Mouse (Mus musculus) limb, embryonic 14.5 days (tissue): ENCODE results near the gene Olfr1275. TPM values are rescaled to one million over a fixed set of nuclear protein-coding genes. Genes with fewer than 3 reads are reported as not detected.

Experiments
- ATAC-seq: fragments of 200-750 bp; cut with Nextera tagmentation; 2 replicates; pipeline ENCODE4 v1.8.0; 2017; ENCODE audit warnings: low read depth, moderate number of reproducible peaks, moderate TSS enrichment; ENCODE audit not compliant: low FRiP score
- DNase-seq: peaks from one replicate; pipeline ENCODE4 v3.0.0-alpha.2; 2015; ENCODE audit warnings: low spot score
- H3K27ac ChIP-seq: fragments of 300-500 bp; sonication (generic); replicated peaks from 2 replicates; pipeline ENCODE4 v1.5.1; 2014; ENCODE audit warnings: low read depth, mild to moderate bottlenecking, low read length, moderate library complexity, mixed read lengths
- H3K27me3 ChIP-seq: fragments of 300-500 bp; sonication (generic); 2 replicates; pipeline ENCODE4 v1.6.1; 2014; ENCODE audit warnings: low read length, mixed read lengths; ENCODE audit not compliant: control insufficient read depth, insufficient read depth
- H3K36me3 ChIP-seq: fragments of 300-500 bp; sonication (generic); 2 replicates; pipeline ENCODE4 v1.6.1; 2014; ENCODE audit warnings: mild to moderate bottlenecking, low read length, moderate library complexity, mixed read lengths; ENCODE audit not compliant: control insufficient read depth, insufficient read depth
- H3K4me1 ChIP-seq: fragments of 300-500 bp; sonication (generic); 2 replicates; pipeline ENCODE4 v1.6.1; 2014; ENCODE audit warnings: antibody characterized with exemption, low read length, mixed read lengths; ENCODE audit not compliant: control insufficient read depth, insufficient read depth
- H3K4me2 ChIP-seq: fragments of 300-500 bp; sonication (generic); replicated peaks from 2 replicates; pipeline ENCODE4 v1.6.1; 2014; ENCODE audit warnings: low read depth, mild to moderate bottlenecking, low read length, moderate library complexity; ENCODE audit not compliant: severe bottlenecking
- H3K4me3 ChIP-seq: fragments of 300-500 bp; sonication (generic); replicated peaks from 2 replicates; pipeline ENCODE4 v1.5.1; 2014; ENCODE audit warnings: low read length
- H3K9ac ChIP-seq: fragments of 300-500 bp; sonication (generic); 2 replicates; pipeline ENCODE4 v1.6.1; 2014; ENCODE audit warnings: mild to moderate bottlenecking, low read depth, low read length, moderate library complexity; ENCODE audit not compliant: severe bottlenecking
- H3K9me3 ChIP-seq: fragments of 300-500 bp; sonication (generic); 2 replicates; pipeline ENCODE4 v1.6.1; 2016; ENCODE audit warnings: low read length; ENCODE audit not compliant: control insufficient read depth
- POLR2A ChIP-seq: fragments of 200-500 bp; IDR thresholded peaks from 2 replicates; pipeline ENCODE4 v1.8.0; 2012; ENCODE audit warnings: inconsistent platforms, mild to moderate bottlenecking, moderate library complexity, borderline replicate concordance; ENCODE audit not compliant: insufficient read depth, insufficient read length; ENCODE audit errors: extremely low read depth
- WGBS: fragments of 180-500 bp; shearing (Covaris S2); extraction: QIAGEN DNeasy Blood & Tissue Kit; methylation state at CpG from one replicate; pipeline ENCODE4 v1.1.7; 2014; 5-methylcytosine and 5-hydroxymethylcytosine counted together
- polyA plus RNA-seq, 2 experiments: library from polyadenylated mRNA; depleted of rRNA in 1 of 2; stranded (reverse) in 1 of 2; unstranded in 1 of 2; fragments of >200 nt; fragmentation: Nextera tagmentation in 1 of 2; extraction: Ambion mirVana in 1 of 2; gene quantifications; 2 replicates each; pipeline versions ENCODE4 v1.2.1 to v1.2.3; 2012 to 2014

Gene Olfr1275
- polyA plus RNA-seq (2012; rRNA removed) (not detected in 2 replicates), polyA plus RNA-seq (2014; fragmentation: Nextera tagmentation; extraction: Ambion mirVana) (not detected in 2 replicates)

DNA sequence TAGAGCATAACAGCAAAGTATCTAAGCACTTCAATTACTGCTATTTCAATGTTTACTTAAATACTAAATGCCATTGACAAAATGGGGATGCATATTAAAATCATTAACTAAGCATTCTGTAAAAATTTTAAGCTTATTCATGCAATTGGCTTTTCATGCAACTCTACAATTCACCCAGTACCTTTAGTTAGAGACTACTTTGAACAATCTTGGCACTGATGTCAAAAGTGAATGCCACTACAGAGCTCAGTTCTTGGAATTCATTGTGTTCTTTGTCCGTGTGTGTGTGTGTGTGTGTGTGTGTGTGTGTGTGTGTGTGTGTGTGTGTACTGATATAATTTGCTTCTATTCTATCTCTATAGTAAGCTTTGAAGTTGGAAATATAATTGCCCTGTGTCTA is at the start of gene Olfr1275:
TSS of gene Olfr1275 (minus strand) at position 101 of the 400 bp plus-strand sequence.
- H3K27me3 ChIP-seq, result no peaks in the 10 kb centered on the region
- H3K9ac ChIP-seq, result no peak within 1 kb of the TSS
- TF ChIP-seq POLR2A, result no peak
- ATAC-seq (no peak), DNase-seq (no peak)
- no peaks in the 10 kb centered on the region for H3K9me3 ChIP-seq
- no peaks in the 10 kb centered on the region for H3K36me3 ChIP-seq
- 80% methylated on average over 1 of the region's 1 CpGs for WGBS
- H3K4me2 ChIP-seq, result no peak within 1 kb of the TSS
- H3K27ac ChIP-seq, result no peak within 1 kb of the TSS
- H3K4me1 ChIP-seq, result no peaks in the 10 kb centered on the region
- no peak within 1 kb of the TSS for H3K4me3 ChIP-seq

DNA sequence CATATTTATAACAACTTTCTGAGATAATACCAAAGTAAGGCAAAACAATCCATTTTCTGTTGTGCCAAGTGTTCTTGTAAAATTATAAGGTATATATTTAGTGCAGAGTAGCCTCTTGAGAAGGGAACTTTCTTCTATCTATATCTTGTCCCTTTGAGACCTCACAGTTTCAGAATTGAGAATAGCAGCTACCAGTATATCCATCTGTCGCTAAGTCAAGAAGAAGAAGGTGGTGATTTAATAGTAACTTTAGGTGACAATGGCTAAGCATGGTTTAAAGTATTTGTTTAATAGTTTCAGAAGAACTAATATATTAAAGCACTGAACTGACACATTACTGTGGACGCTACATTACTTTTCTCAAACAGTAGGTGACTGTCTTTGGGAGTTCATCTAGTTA is 38.9 kb upstream of the Olfr1275 start, which contains the start of gene Olfr1277:
TSS of gene Olfr1277 (minus strand) at position 101 of the 400 bp plus-strand sequence.
- no peaks in the 10 kb centered on the region for H3K4me1 ChIP-seq
- no peaks in the 10 kb centered on the region for H3K9me3 ChIP-seq
- no peak within 1 kb of the TSS for H3K4me3 ChIP-seq
- H3K4me2 ChIP-seq, result no peak within 1 kb of the TSS
- no peak for TF ChIP-seq POLR2A
- no peak within 1 kb of the TSS for H3K27ac ChIP-seq
- no peaks in the 10 kb centered on the region for H3K36me3 ChIP-seq
- WGBS, result 75% methylated on average over 2 of the region's 2 CpGs
- DNase-seq, result no peak
- no peak for ATAC-seq
- no peaks in the 10 kb centered on the region for H3K27me3 ChIP-seq
- H3K9ac ChIP-seq, result no peak within 1 kb of the TSS

DNA sequence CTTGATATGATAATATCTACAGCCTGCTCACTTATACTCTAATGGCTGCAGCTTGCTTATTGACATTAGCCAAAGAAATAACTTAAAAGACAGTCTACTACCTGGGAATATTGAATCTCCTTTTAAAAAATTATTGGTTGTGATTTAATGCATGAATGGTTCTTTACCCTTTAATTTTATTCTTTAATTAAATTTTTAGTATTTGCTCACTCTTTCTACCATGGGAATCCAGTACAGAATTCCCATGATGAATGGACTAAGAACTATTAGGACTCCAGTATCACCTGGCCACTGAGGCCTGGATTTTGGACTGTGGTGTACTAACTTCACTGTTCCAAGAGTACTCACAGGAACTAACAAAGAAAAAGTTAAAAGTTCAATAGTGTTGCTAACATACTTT is 19.1 kb upstream of the Olfr1275 start, which contains the start of gene Olfr1276:
TSS of gene Olfr1276 (plus strand) at position 301 of the 400 bp plus-strand sequence.
- Histone ChIP-seq H3K9ac (no peak within 1 kb of the TSS), H3K27ac (no peak within 1 kb of the TSS), H3K27me3 (no peaks in the 10 kb centered on the region), H3K4me1 (no peaks in the 10 kb centered on the region), H3K4me3 (no peak within 1 kb of the TSS), H3K4me2 (no peak within 1 kb of the TSS), H3K36me3 (no peaks in the 10 kb centered on the region), H3K9me3 (no peaks in the 10 kb centered on the region)
- DNase-seq (no peak), ATAC-seq (no peak)
- no peak for TF ChIP-seq POLR2A

DNA sequence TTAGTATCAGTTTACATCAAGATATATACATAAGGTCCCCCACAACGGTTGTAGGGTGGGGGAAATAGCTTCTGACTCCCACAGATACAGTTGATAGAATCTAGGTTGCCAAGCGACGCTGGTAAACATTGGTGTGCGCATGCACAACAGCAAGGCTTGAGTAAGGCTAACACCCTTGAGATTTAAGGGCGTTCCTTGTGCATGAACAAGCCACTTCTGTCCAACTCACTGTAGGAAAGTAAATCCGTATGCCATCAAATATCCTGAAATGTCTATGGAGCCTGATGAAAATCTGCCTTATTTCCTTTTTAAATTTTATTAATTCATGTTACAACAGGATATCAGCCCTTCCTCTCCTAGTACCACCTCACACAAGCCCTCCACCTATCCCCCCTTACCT is 5.6 kb downstream of the Olfr1275 start, which contains the start of gene 4930430A15Rik:
TSS of gene 4930430A15Rik (minus strand) at position 101 of the 400 bp plus-strand sequence.
- DNase-seq (no peak), ATAC-seq (no peak)
- Histone ChIP-seq H3K27me3 (no peaks in the 10 kb centered on the region), H3K36me3 (no peaks in the 10 kb centered on the region), H3K9me3 (no peaks in the 10 kb centered on the region), H3K9ac (no peak within 1 kb of the TSS), H3K4me1 (no peaks in the 10 kb centered on the region), H3K4me2 (no peak within 1 kb of the TSS), H3K4me3 (no peak within 1 kb of the TSS), H3K27ac (no peak within 1 kb of the TSS)
- TF ChIP-seq POLR2A, result no peak
- 85% methylated on average over 6 of the region's 6 CpGs for WGBS

DNA sequence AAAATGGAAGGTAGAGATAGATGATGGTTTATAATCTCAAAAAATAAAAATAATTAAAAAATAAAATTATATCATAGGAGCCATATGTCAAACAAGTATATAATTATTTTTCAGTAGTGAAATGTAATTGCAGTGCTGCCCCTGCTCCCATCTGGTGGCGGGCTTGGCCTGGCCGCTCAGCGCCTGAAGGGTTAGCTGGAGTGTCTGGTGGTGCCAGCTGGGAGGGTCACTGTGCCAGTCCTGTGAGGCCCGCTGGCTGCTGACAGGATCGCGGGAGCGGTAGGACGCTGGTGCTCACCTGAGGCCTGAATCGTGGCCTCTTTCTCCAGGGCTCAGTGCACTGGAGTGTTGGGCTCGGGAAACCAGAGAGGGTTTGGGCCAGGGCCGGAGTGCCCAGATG is 53.0 kb downstream of the Olfr1275 start:
- Histone ChIP-seq H3K4me1 (no peaks in the 10 kb centered on the region), H3K27ac (no peak overlapping the region), H3K36me3 (no peaks in the 10 kb centered on the region), H3K4me3 (no peak overlapping the region), H3K9me3 (no peaks in the 10 kb centered on the region), H3K4me2 (no peak overlapping the region), H3K27me3 (no peaks in the 10 kb centered on the region), H3K9ac (no peak overlapping the region)
- DNase-seq (no peak), ATAC-seq (no peak)
- 94% methylated on average over 11 of the region's 11 CpGs for WGBS
- TF ChIP-seq POLR2A, result no peak

Other genes starting within 250 kb of the Olfr1275 start
- gene Gm13941, start 129.3 kb downstream of the Olfr1275 start, polyA plus RNA-seq (2012; rRNA removed), result not detected in 2 replicates
- gene Gm13941, start 129.3 kb downstream of the Olfr1275 start, polyA plus RNA-seq (2014; fragmentation: Nextera tagmentation; extraction: Ambion mirVana), result not detected in 2 replicates
- not detected in 2 replicates for gene Gm15130, start 82.3 kb downstream of the Olfr1275 start, polyA plus RNA-seq (2012; rRNA removed)
- not detected in 2 replicates for gene Gm15130, start 82.3 kb downstream of the Olfr1275 start, polyA plus RNA-seq (2014; fragmentation: Nextera tagmentation; extraction: Ambion mirVana)
- not detected in 2 replicates for gene 4930430A15Rik, start 5.7 kb downstream of the Olfr1275 start, polyA plus RNA-seq (2012; rRNA removed)
- not detected in 2 replicates for gene 4930430A15Rik, start 5.7 kb downstream of the Olfr1275 start, polyA plus RNA-seq (2014; fragmentation: Nextera tagmentation; extraction: Ambion mirVana)
- not detected in 2 replicates for gene Olfr1276, start 19.2 kb upstream of the Olfr1275 start, polyA plus RNA-seq (2012; rRNA removed)
- not detected in 2 replicates for gene Olfr1276, start 19.2 kb upstream of the Olfr1275 start, polyA plus RNA-seq (2014; fragmentation: Nextera tagmentation; extraction: Ambion mirVana)
- gene Olfr1277, start 38.8 kb upstream of the Olfr1275 start, polyA plus RNA-seq (2012; rRNA removed), result not detected in 2 replicates
- gene Olfr1277, start 38.8 kb upstream of the Olfr1275 start, polyA plus RNA-seq (2014; fragmentation: Nextera tagmentation; extraction: Ambion mirVana), result not detected in 2 replicates
- gene Olfr1278, start 54.9 kb upstream of the Olfr1275 start, polyA plus RNA-seq (2012; rRNA removed), result not detected in 2 replicates
- gene Olfr1278, start 54.9 kb upstream of the Olfr1275 start, polyA plus RNA-seq (2014; fragmentation: Nextera tagmentation; extraction: Ambion mirVana), result not detected in 2 replicates
- not detected in 2 replicates for gene Olfr1279, start 65.3 kb upstream of the Olfr1275 start, polyA plus RNA-seq (2012; rRNA removed)
- gene Olfr1279, start 65.3 kb upstream of the Olfr1275 start, polyA plus RNA-seq (2014; fragmentation: Nextera tagmentation; extraction: Ambion mirVana), result not detected in 2 replicates
- not detected in 2 replicates for gene Olfr1280, start 78.7 kb upstream of the Olfr1275 start, polyA plus RNA-seq (2012; rRNA removed)
- gene Olfr1280, start 78.7 kb upstream of the Olfr1275 start, polyA plus RNA-seq (2014; fragmentation: Nextera tagmentation; extraction: Ambion mirVana), result not detected in 2 replicates
- gene Olfr1281, start 91.2 kb upstream of the Olfr1275 start, polyA plus RNA-seq (2012; rRNA removed), result not detected in 2 replicates
- not detected in 2 replicates for gene Olfr1281, start 91.2 kb upstream of the Olfr1275 start, polyA plus RNA-seq (2014; fragmentation: Nextera tagmentation; extraction: Ambion mirVana)
- not detected in 2 replicates for gene Olfr1282, start 100.8 kb upstream of the Olfr1275 start, polyA plus RNA-seq (2012; rRNA removed)
- gene Olfr1282, start 100.8 kb upstream of the Olfr1275 start, polyA plus RNA-seq (2014; fragmentation: Nextera tagmentation; extraction: Ambion mirVana), result not detected in 2 replicates
- not detected in 2 replicates for gene Olfr1283, start 131.5 kb upstream of the Olfr1275 start, polyA plus RNA-seq (2012; rRNA removed)
- gene Olfr1283, start 131.5 kb upstream of the Olfr1275 start, polyA plus RNA-seq (2014; fragmentation: Nextera tagmentation; extraction: Ambion mirVana), result not detected in 2 replicates
- gene Olfr1284, start 140.2 kb upstream of the Olfr1275 start, polyA plus RNA-seq (2012; rRNA removed), result not detected in 2 replicates
- gene Olfr1284, start 140.2 kb upstream of the Olfr1275 start, polyA plus RNA-seq (2014; fragmentation: Nextera tagmentation; extraction: Ambion mirVana), result not detected in 2 replicates
- gene Olfr1286, start 187.8 kb upstream of the Olfr1275 start, polyA plus RNA-seq (2012; rRNA removed), result not detected in 2 replicates
- gene Olfr1286, start 187.8 kb upstream of the Olfr1275 start, polyA plus RNA-seq (2014; fragmentation: Nextera tagmentation; extraction: Ambion mirVana), result not detected in 2 replicates
- gene Olfr1287, start 213.9 kb upstream of the Olfr1275 start, polyA plus RNA-seq (2012; rRNA removed), result not detected in 2 replicates
- not detected in 2 replicates for gene Olfr1287, start 213.9 kb upstream of the Olfr1275 start, polyA plus RNA-seq (2014; fragmentation: Nextera tagmentation; extraction: Ambion mirVana)
- gene Olfr1288, start 238.8 kb upstream of the Olfr1275 start, polyA plus RNA-seq (2012; rRNA removed), result not detected in 2 replicates
- not detected in 2 replicates for gene Olfr1288, start 238.8 kb upstream of the Olfr1275 start, polyA plus RNA-seq (2014; fragmentation: Nextera tagmentation; extraction: Ambion mirVana)
- not detected in 2 replicates for gene Olfr1289, start 245.5 kb upstream of the Olfr1275 start, polyA plus RNA-seq (2012; rRNA removed)
- not detected in 2 replicates for gene Olfr1289, start 245.5 kb upstream of the Olfr1275 start, polyA plus RNA-seq (2014; fragmentation: Nextera tagmentation; extraction: Ambion mirVana)